Mouse (Mus musculus) midbrain, embryonic 10.5 days (tissue): ENCODE results near the gene Lmln. TPM values are rescaled to one million over a fixed set of nuclear protein-coding genes. Genes with fewer than 3 reads are reported as not detected.
"Not testable (repeated sequence)": the region's sequence is repeated elsewhere in the genome, so short reads cannot be mapped to it uniquely, and the experiment has no call there.

Experiments
- DNase-seq: peaks from one replicate; pipeline ENCODE4 v3.0.0-alpha.2; 2017; ENCODE audit warnings: low spot score
- H3K27ac ChIP-seq: fragments of 300-500 bp; sonication (generic); replicated peaks from 2 replicates; pipeline ENCODE4 v1.5.1; 2016; ENCODE audit warnings: mild to moderate bottlenecking
- H3K27me3 ChIP-seq: fragments of 300-500 bp; sonication (generic); 2 replicates; pipeline ENCODE4 v1.6.1; 2016; ENCODE audit warnings: low read depth, mild to moderate bottlenecking; ENCODE audit not compliant: poor library complexity, severe bottlenecking
- H3K36me3 ChIP-seq: fragments of 300-500 bp; sonication (generic); 2 replicates; pipeline ENCODE4 v1.6.1; 2016; ENCODE audit warnings: mild to moderate bottlenecking, moderate library complexity
- H3K4me1 ChIP-seq: fragments of 300-500 bp; sonication (generic); 2 replicates; pipeline ENCODE4 v1.6.1; 2016
- H3K4me3 ChIP-seq: fragments of 300-500 bp; sonication (generic); 2 replicates; pipeline ENCODE4 v1.5.1; 2016; ENCODE audit warnings: mild to moderate bottlenecking, moderate library complexity
- H3K9me3 ChIP-seq: fragments of 300-500 bp; sonication (generic); replicated peaks from 2 replicates; pipeline ENCODE4 v1.6.1; 2016; ENCODE audit warnings: mild to moderate bottlenecking
- WGBS: fragments of 180-500 bp; shearing (Covaris S2); methylation state at CpG from one replicate; pipeline ENCODE4 v1.1.7; 2016; 5-methylcytosine and 5-hydroxymethylcytosine counted together
- polyA plus RNA-seq: library from polyadenylated mRNA; unstranded; fragments of >200 nt; fragmentation: Nextera tagmentation; extraction: Ambion mirVana; gene quantifications from 2 replicates; pipeline ENCODE4 v1.2.1, GENCODE M21; 2016

Lmln gene
- polyA plus RNA-seq, 1 experiment from 2014 or later = 3.8 TPM

DNA sequence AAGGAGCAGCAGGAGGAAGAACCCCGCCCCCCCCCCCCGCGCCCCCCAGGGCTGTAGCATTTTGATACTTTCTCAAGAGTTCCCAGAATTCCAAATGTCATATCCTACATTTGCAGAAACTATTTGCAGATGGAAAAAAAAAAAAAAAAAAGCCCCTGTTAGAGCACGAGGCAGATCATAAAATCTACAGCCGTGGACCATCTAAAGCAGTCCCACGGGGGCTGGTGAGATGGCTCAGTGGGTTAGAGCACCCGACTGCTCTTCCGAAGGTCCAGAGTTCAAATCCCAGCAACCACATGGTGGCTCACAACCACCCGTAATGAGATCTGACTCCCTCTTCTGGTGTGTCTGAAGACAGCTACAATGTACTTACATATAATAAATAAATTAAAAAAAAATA, 88.6 kb downstream of the Lmln start:
- H3K9me3 ChIP-seq, H3K27ac ChIP-seq, H3K4me1 ChIP-seq, DNase-seq, H3K36me3 ChIP-seq, H3K4me3 ChIP-seq, H3K27me3 ChIP-seq: not testable (repeated sequence)
- WGBS = 86% methylated on average over 9 of the region's 9 CpGs

DNA sequence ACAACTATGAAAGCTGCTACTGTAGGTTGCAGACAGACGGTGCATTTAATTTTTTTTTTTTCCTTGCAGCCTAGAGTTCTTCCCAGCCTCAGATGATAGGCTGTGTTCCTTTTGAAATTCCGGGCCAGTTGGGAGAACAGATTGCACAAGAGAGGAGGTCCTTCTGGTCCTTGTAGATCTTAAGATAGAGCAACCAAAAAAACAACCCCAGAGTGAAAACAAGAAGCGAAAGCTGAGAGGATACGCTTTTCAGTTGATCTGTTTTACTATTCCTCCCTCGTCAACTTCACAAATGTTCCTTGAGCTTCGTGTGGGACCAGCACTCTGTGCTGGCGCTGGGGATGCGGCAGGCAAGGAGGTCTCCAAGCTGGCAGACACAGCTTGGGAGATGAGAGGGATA, 89.2 kb downstream of the Lmln start:
- Histone ChIP-seq H3K9me3 (no peaks in the 10 kb centered on the region), H3K4me3 (no peak overlapping the region), H3K36me3 (no peaks in the 10 kb centered on the region), H3K4me1 (no peaks in the 10 kb centered on the region), H3K27me3 (no peaks in the 10 kb centered on the region), H3K27ac (no peak overlapping the region)
- 82% methylated on average over 8 of the region's 8 CpGs for WGBS
- no peak for DNase-seq

- Histone ChIP-seq H3K4me3 (no peak overlapping the region), H3K4me1 (no peaks in the 10 kb centered on the region), H3K27me3 (no peaks in the 10 kb centered on the region), H3K9me3 (no peaks in the 10 kb centered on the region), H3K27ac (no peak overlapping the region), H3K36me3 (no peaks in the 10 kb centered on the region)
- WGBS = 54% methylated on average over 4 of the region's 4 CpGs
- DNase-seq = no peak
Measured at GRCm38 (mm10) chr16:33154992-33155391, 92.7 kb downstream of the Lmln start.

GRCm38 (mm10) chr16:33158006-33158405, 95.7 kb downstream of the Lmln start:
- WGBS = 88% methylated on average over 11 of the region's 11 CpGs
- no peaks in the 10 kb centered on the region for H3K36me3 ChIP-seq
- no peak for DNase-seq
- no peaks in the 10 kb centered on the region for H3K9me3 ChIP-seq
- no peaks in the 10 kb centered on the region for H3K4me1 ChIP-seq
- no peak overlapping the region for H3K4me3 ChIP-seq
- H3K27ac ChIP-seq = no peak overlapping the region
- no peaks in the 10 kb centered on the region for H3K27me3 ChIP-seq

DNA sequence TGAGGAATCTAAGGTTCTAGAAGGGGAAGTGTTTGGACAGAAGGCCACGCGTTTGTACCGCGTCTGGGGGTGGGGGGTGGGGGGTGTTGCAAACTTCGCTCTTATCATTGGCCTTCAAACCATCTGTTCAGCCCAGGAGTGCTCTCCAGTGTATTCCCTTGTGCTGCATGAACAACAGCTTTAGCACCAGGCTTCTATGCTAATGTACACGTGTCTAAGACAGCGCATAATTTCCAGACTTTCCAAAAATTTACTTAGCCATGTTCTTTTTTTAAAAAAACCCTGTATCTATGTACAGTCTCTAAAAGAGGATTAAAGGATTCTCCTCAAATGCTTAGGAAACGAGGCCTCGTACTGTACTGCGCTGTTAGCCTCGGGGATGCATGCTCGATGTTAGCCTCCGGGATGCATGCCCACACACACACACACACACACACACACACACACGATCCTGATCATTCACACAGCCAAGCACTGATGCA, 96.3 kb downstream of the Lmln start:
- Histone ChIP-seq H3K27ac (no peak overlapping the region), H3K4me1 (no peaks in the 10 kb centered on the region), H3K4me3 (no peak overlapping the region), H3K9me3 (no peaks in the 10 kb centered on the region), H3K36me3 (no peaks in the 10 kb centered on the region), H3K27me3 (no peaks in the 10 kb centered on the region)
- no peak for DNase-seq
- 92% methylated on average over 14 of the region's 14 CpGs for WGBS

GRCm38 (mm10) chr16:33159363-33159762, 97.0 kb downstream of the Lmln start:
- Histone ChIP-seq H3K27me3 (no peaks in the 10 kb centered on the region), H3K27ac (no peak overlapping the region), H3K9me3 (no peaks in the 10 kb centered on the region), H3K4me3 (no peak overlapping the region), H3K4me1 (no peaks in the 10 kb centered on the region), H3K36me3 (no peaks in the 10 kb centered on the region)
- DNase-seq = no peak
- 96% methylated on average over 2 of the region's 2 CpGs for WGBS

- WGBS = 86% methylated on average over 13 of the region's 13 CpGs
- DNase-seq = no peak
Measured at GRCm38 (mm10) chr16:33163330-33164090, 101.2 kb downstream of the Lmln start.

DNA sequence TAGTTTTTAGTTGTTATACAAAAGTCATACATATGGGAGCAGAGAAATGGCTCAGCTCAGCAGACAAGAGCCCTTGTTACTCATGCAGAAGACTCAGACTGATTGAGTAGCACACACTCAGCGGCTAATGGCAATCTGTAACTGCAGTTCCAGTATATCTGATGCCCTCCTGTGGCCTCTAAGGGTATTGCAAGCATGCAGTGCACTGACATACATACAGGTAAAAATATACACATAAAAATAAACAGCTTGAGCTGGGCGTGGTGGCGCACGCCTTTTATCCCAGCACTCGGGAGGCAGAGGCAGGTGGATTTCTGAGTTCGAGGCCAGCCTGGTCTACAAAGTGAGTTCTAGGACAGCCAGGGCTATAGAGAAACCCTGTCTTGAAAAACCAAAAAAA, 104.0 kb downstream of the Lmln start:
- H3K27ac ChIP-seq = not testable (repeated sequence)
- WGBS = 65% methylated on average over 6 of the region's 6 CpGs

More at GRCm38 (mm10) chr16:33163330-33164090, 101.2 kb downstream of the Lmln start:
- Histone ChIP-seq H3K36me3 (no peaks in the 10 kb centered on the region), H3K4me1 (no peaks in the 10 kb centered on the region), H3K9me3 (no peaks in the 10 kb centered on the region), H3K4me3 (no peak overlapping the region), H3K27me3 (no peaks in the 10 kb centered on the region), H3K27ac (no peak overlapping the region)

GRCm38 (mm10) chr16:33167537-33167936, 105.2 kb downstream of the Lmln start:
- no peaks in the 10 kb centered on the region for H3K9me3 ChIP-seq
- no peak for DNase-seq
- WGBS = 52% methylated on average over 5 of the region's 5 CpGs
- no peak overlapping the region for H3K4me3 ChIP-seq
- no peak overlapping the region for H3K27ac ChIP-seq
- no peaks in the 10 kb centered on the region for H3K36me3 ChIP-seq
- no peaks in the 10 kb centered on the region for H3K27me3 ChIP-seq
- H3K4me1 ChIP-seq = 0 out of 2 replicates have a peak, but pooled peaks cover 7% of the 10 kb centered on the region

More for the DNA sequence above, 104.0 kb downstream of the Lmln start:
- H3K4me1 ChIP-seq, H3K27me3 ChIP-seq, H3K9me3 ChIP-seq, H3K4me3 ChIP-seq, H3K36me3 ChIP-seq: not testable (repeated sequence)
- peak; percentile 37 for DNase-seq

DNA sequence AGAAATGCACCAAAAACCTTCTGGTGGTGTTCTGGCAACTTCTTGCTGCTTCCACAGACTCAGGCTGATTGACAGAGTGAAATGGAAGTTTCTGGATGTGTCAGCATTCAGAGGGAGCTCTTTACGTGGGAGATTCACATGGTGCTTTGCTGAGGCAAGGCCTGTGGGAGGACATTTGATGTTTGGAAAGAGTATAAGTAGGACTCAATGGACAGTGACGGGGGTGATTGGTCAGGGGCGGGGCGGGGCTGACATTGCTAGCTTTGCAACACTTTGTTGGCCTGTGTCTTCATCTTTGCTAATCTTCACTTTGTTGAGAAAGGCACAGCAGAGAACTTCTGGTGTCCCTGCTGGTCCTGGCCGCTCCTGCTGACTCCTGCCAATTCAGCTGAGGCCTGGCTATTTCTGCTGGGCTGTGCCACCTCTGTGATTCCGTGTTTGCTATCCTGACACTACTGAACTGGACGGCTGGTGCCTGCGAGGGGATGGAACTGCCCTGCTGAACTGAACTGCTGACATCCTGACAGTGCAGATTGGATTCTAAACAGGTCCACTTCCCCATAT, 107.2 kb downstream of the Lmln start:
- Histone ChIP-seq H3K4me1 (0 out of 2 replicates have a peak, but pooled peaks cover 7% of the 10 kb centered on the region), H3K9me3 (no peaks in the 10 kb centered on the region; the same call in 1 of the 2 replicates), H3K27me3 (no peaks in the 10 kb centered on the region), H3K4me3 (no peak overlapping the region), H3K36me3 (no peaks in the 10 kb centered on the region), H3K27ac (no peak overlapping the region)
- WGBS = 69% methylated on average over 8 of the region's 8 CpGs
- no peak for DNase-seq

GRCm38 (mm10) chr16:33170716-33171587, 108.6 kb downstream of the Lmln start:
- H3K9me3 ChIP-seq = no peaks in the 10 kb centered on the region; the same call in 1 of the 2 replicates
- WGBS = 81% methylated on average over 9 of the region's 9 CpGs
- no peak overlapping the region for H3K27ac ChIP-seq
- H3K4me1 ChIP-seq = 0 out of 2 replicates have a peak, but pooled peaks cover 7% of the 10 kb centered on the region
- no peaks in the 10 kb centered on the region for H3K36me3 ChIP-seq
- no peak for DNase-seq
- no peak overlapping the region for H3K4me3 ChIP-seq
- H3K27me3 ChIP-seq = no peaks in the 10 kb centered on the region

DNA sequence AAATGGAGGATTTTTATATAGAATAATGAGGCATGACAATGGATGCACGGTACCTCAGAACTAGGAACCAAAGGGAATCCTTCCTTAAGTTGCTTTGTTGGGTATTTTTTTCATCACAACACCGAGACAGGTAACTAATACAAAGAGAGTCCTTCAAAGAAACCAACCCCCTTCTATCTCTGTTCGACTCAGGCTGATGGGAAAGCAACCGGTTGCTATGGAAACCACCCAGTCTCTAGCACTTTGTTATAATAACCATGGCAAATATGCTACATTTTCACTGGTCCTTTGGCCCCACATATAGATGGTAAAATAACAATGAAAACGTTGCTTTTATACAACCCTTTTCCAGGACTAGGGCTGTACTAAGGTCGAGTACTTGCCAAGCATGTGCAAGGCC, 109.5 kb downstream of the Lmln start:
- Histone ChIP-seq H3K27me3 (no peaks in the 10 kb centered on the region), H3K27ac (no peak overlapping the region), H3K9me3 (no peaks in the 10 kb centered on the region; the same call in 1 of the 2 replicates), H3K36me3 (no peaks in the 10 kb centered on the region), H3K4me3 (no peak overlapping the region), H3K4me1 (0 out of 2 replicates have a peak, but pooled peaks cover 7% of the 10 kb centered on the region)
- DNase-seq = no peak
- 86% methylated on average over 6 of the region's 6 CpGs for WGBS
